Mouse (Mus musculus) lung, adult 2 months (tissue): Measurements from ENCODE around the gene Nudt22. TPM values are rescaled to one million over a fixed set of nuclear protein-coding genes. Genes with fewer than 3 reads are reported as not detected.
A peak's percentile ranks its signal among the peaks of the same experiment; 100 is the strongest.

Experiments used
- DNase-seq: peaks from one replicate; pipeline ENCODE4 v3.0.0; 2022
- H3K4me1 ChIP-seq: fragments of 200-500 bp; 2 replicates; pipeline ENCODE4 v1.6.1; 2011; ENCODE audit warnings: low read length; ENCODE audit not compliant: control insufficient read depth, insufficient read depth
- H3K4me3 ChIP-seq: fragments of 200-500 bp; replicated peaks from 2 replicates; pipeline ENCODE3; 2011; ENCODE audit warnings: low read depth, mild to moderate bottlenecking, control low read depth, low read length; ENCODE audit errors: extremely low read depth
- CTCF ChIP-seq: fragments of 200-500 bp; IDR thresholded peaks from 2 replicates; pipeline ENCODE4 v1.5.1; 2011; ENCODE audit warnings: mild to moderate bottlenecking, low read length, control low read depth; ENCODE audit not compliant: insufficient read depth
- POLR2A ChIP-seq: fragments of 200-500 bp; IDR thresholded peaks from 2 replicates; pipeline ENCODE4 v1.6.1; 2011; ENCODE audit warnings: low read depth, mild to moderate bottlenecking, control low read depth, low read length, borderline replicate concordance; ENCODE audit errors: extremely low read depth
- WGBS: fragments of 180-500 bp; shearing (Covaris S2); methylation state at CpG from one replicate; pipeline ENCODE4 v1.1.7; 2018; 5-methylcytosine and 5-hydroxymethylcytosine counted together
- polyA plus RNA-seq: library from polyadenylated mRNA; depleted of rRNA; stranded (reverse); fragments of >200 nt; gene quantifications from 2 replicates; pipeline ENCODE4 v1.2.3, GENCODE M21; 2012; rRNA removed

Gene Nudt22
- polyA plus RNA-seq: 27.5 and 29.9 TPM in 2 replicates

DNA sequence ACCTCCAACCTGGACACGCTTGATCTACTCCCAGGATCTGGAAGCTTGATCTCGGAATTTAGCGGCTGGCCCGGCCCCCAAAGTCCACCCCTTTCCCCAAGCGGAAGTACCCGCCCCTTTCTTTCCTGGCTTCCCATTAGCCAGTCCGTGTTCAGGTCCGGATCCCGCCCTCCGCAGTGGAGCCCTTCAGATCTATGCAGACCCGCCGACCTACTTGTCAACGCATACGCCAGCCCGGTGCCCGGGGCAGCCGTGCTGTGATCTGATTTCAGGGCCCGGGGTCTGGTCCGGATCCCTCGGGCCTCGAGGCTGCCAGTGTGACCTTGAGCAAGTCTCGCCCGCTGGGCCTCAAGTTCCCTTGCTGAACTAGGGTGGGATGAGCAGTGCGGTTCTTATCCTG, at the start of gene Nudt22, which contains the start of gene Trpt1:
Gene Nudt22 (minus strand): TSS at position 112 of the 400 bp plus-strand sequence.
Gene Trpt1 (plus strand): TSS at position 126 of the 400 bp plus-strand sequence.
- DNase-seq: peak; percentile 86
- peaks cover 19% of the 10 kb centered on the region for H3K4me1 ChIP-seq

DNA sequence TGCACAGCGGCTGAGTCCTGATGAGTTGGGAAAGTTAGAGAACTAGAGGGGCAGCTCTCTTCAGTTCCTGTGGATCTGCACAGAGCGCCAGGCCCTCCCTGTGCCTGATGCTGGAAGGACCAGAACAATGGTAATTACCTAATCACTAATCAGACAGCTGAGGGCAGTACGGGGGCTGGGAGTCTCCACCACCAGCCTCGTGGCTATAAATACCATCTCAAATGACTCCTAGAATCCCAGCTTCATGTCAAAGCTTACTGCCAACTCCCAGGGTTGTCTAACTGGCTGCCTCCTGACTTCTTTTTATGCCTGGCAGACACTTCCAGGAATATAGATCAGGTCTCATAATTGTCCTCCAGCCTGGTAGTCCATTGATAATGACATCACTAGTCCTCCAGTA, 48.8 kb upstream of the Nudt22 start:
- no peak for DNase-seq
- H3K4me1 ChIP-seq: 0 out of 2 replicates have a peak, but pooled peaks cover 2% of the 10 kb centered on the region
- H3K4me3 ChIP-seq: no peak overlapping the region
- TF ChIP-seq POLR2A: no peak
- no peak for TF ChIP-seq CTCF
- 51% methylated on average over 4 of the region's 4 CpGs for WGBS

More for the DNA sequence above, at the start of gene Nudt22, which contains the start of gene Trpt1:
- under 1% methylated on average over 24 of the region's 24 CpGs for WGBS
- TF ChIP-seq CTCF (no peak), POLR2A (peak; percentile 85; the same call in 1 of the 2 replicates)
- peak within 1 kb of the TSS; percentile 62 for H3K4me3 ChIP-seq

DNA sequence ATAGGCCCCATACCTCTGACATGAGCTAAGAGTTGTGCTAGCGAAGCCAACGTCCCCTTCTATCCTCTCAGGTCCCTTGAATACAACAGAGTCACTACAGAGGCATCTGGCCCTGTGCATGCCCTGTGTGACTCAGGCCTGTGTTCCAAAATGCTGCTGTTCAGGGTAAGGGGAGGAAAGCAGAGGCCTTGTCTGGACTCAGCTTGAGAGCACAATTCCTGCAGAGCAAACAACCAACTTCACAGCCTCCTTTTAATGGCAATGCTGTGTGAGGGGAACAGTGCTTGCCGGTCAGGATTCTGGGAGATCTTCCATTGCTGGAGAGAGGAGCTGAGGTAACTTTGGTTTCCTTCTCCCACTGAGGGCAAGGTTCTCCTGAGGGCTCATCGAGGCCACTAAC, 48.4 kb upstream of the Nudt22 start:
- WGBS: 59% methylated on average over 4 of the region's 4 CpGs

DNA sequence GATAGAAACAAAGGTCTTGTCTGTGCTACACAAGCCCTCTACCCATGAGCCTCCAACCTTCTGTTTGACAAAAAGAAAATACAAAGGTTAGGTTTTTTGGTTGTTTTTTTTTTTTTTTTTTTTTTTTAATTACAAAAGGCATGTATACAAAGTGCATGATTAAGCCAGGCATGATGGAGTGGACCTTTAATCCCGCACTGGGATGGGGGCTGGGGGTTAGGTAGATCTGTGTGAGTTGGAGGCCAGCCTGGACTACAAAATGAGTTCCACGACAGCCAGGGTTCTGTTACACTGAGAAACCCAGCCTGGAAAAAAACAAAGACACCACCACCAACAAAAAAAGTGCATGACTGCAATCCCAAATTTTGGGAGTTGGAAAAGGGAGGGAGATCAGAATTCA, 45.3 kb upstream of the Nudt22 start:
- no peak for TF ChIP-seq POLR2A
- TF ChIP-seq CTCF: no peak
- DNase-seq: no peak
- 84% methylated on average over 2 of the region's 2 CpGs for WGBS
- Histone ChIP-seq H3K4me3 (no peak overlapping the region), H3K4me1 (peaks cover 5% of the 10 kb centered on the region)

More for the DNA sequence above, 48.4 kb upstream of the Nudt22 start:
- no peak overlapping the region for H3K4me3 ChIP-seq
- TF ChIP-seq POLR2A (no peak), CTCF (no peak)
- H3K4me1 ChIP-seq: 0 out of 2 replicates have a peak, but pooled peaks cover 2% of the 10 kb centered on the region
- DNase-seq: no peak

DNA sequence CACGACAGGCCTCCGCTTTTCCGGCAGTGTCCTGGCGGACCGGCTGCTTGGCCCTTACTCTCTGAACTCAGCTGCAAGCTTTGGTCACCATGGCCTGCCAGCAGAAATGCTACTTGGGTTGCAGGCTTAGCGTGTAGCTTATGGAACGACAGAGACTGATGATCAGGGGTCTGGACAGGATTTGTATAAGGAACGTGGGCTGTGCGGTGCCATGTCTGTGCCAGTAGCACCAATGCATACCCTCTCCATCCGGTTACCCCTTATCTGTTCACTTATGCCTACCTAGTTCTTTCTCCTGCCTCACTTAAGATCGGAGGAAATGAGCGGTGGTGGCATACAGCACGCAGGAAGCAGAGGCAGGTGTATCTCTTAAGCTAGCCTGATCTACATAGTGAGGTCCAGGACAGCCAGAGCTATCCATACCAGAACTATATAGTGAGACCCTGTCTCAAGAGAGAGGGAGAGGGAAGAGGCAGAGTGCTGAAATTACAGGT, 44.8 kb upstream of the Nudt22 start:
- Histone ChIP-seq H3K4me1 (peaks cover 5% of the 10 kb centered on the region), H3K4me3 (peak overlapping the region; percentile 82)
- WGBS: 12% methylated on average over 13 of the region's 13 CpGs
- no peak for DNase-seq
- no peak for TF ChIP-seq POLR2A
- no peak for TF ChIP-seq CTCF

DNA sequence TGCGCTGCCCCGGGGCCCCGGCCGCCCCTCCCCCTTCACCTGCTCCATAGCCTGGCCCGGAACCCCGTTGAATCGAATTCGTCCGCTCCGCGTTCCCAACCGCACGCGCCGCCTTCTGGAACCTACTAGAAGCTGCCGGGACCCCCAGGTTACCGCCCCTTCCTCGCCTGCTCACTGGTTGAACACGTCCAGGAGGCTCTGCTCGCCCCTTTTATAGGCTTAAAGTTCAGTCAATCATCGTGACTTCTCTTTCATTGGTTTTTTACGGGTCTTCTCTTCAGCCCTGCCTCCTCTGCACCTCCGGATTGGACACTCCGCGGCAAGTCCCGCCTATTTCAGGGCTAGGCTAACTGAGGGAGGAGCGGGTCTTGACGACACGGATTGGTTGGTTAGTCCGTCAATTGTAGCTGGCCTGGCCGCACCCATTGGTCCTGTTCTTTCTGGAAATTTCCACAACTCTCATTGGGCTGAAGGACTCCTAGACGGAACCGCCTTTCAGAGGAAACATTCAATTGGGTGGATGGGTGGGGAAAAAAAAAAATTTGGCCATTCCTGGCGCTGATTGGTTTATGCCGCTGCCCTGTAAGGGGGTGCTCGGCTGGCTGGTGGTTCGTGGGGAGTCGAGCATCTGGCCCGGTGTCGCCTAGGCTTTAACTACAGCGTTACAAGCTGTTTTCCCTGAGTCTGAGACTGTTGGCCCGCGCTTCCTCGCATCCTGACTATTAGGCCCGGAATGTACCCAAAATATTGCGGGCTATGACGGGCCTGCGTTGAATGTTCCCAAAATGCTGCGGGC, 44.1 kb upstream of the Nudt22 start, which contains the start of gene Stip1:
Gene Stip1 (minus strand): TSS at position 127 of the 796 bp plus-strand sequence.
- peak within 1 kb of the TSS; percentile 82 for H3K4me3 ChIP-seq
- DNase-seq: peak; percentile 99
- peaks cover 5% of the 10 kb centered on the region for H3K4me1 ChIP-seq
- TF ChIP-seq CTCF (no peak), POLR2A (peak; percentile 99)
- under 1% methylated on average over 49 of the region's 49 CpGs for WGBS

DNA sequence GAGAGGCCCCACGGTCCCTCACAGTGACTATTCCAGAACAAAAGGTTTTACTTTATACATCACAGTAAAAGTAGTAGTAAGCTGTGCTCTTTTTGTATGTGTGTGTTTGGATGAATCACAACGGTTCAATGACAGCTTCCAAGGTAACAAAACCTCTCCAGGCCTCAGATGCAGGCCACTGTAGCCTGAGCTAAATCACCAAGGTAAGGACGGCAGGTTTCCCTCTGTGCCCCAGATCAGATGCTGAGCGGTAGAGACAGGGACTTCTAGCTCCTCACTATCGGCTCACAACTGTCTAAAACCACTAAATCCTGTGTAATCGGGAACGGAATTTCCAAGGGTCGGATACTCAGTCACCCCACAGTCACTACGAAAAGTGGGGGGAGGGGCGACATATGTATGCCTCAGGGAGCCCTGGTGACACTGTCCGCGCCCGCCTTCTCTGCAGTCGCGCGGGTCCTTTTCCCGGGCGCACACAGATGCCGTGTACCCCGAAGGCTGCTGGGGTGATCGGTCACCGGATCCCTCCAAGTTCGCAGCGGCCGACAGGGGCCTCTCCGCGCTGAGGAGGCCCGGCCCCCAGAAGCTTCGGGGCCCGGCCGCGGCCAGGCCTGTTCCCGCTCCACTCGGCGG, 43.3 kb upstream of the Nudt22 start:
- Histone ChIP-seq H3K4me3 (peak overlapping the region; percentile 80), H3K4me1 (peaks cover 5% of the 10 kb centered on the region)
- DNase-seq: peak; percentile 54
- under 1% methylated on average over 35 of the region's 35 CpGs for WGBS
- TF ChIP-seq POLR2A: no peak
- no peak for TF ChIP-seq CTCF

DNA sequence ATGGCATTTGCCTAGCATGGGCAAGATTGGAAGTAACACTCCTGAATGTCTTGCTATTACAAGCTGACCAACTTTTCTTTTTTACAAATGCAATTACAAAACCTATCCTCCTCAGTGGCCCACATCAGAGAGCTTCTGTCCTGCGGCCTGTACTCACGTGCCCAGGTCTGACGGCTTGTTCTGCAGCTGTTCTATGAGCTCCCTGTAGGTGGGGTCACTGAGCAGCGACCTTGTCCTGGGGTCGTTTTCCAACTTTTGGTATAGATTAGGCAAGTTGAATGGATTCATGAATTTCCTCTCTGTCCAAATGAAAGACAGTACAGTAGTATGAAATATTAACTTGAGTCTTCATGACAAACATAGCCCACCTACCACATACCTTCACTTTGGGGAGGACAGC, 38.1 kb upstream of the Nudt22 start:
- no peak for TF ChIP-seq CTCF
- no peak for TF ChIP-seq POLR2A
- no peak for DNase-seq
- 94% methylated on average over 5 of the region's 5 CpGs for WGBS
- H3K4me1 ChIP-seq: peaks cover under 1% of the 10 kb centered on the region
- no peak overlapping the region for H3K4me3 ChIP-seq

DNA sequence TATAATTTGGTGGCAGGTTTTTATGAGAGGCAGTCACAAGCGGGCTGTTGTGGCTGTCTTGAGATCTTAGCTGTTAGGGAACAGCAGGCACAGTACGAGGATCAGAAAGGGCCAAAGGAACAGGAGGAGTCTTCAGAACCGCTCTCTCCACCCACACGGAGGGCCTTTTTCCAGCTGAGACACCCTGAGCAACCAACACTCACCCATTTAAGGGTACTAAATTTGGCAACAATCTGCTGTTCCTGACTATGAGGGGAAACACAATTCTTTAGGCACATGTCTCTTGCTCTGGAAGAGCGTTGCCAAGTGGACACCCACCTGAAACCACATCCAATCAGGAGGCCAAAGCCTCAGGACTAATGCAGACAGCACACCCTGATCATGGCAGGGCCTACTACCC, 33.6 kb upstream of the Nudt22 start:
- DNase-seq: no peak
- no peak overlapping the region for H3K4me3 ChIP-seq
- TF ChIP-seq CTCF: no peak
- no peak for TF ChIP-seq POLR2A
- 90% methylated on average over 5 of the region's 5 CpGs for WGBS
- no peaks in the 10 kb centered on the region for H3K4me1 ChIP-seq

DNA sequence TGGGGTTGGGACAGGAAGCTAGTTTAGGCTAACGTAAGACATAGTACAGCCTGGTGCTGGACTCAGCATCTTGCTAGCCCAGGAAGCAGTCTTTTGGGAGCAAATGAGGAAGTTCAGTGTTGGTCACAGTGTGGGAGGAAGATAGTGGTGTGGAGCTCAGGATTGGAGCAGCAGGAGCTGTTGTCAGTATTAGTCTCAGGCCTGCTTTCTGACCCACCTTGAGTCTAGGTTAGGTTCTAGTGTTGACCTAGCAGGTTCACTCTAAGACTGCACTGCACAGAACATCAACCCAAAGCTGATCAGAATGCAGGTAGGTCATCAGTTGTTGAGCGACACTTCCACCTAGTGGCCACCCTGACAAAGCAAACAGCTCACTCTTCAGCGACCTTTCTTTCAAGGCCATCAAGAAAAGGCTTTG, 24.3 kb upstream of the Nudt22 start:
- H3K4me1 ChIP-seq: no peaks in the 10 kb centered on the region
- TF ChIP-seq POLR2A (no peak), CTCF (peak; percentile 76)
- WGBS: 40% methylated on average over 3 of the region's 3 CpGs
- H3K4me3 ChIP-seq: no peak overlapping the region
- peak; percentile 37 for DNase-seq
